Mouse (Mus musculus): Measurements from ENCODE around the gene Grwd1. TPM values are rescaled to one million over a fixed set of nuclear protein-coding genes. Genes with fewer than 3 reads are reported as not detected.
"Not testable (repeated sequence)": the region's sequence is repeated elsewhere in the genome, so short reads cannot be mapped to it uniquely, and the experiment has no call there.

The Grwd1 gene
- total RNA-seq (2015; ENCODE audit: low replicate concordance) (2.5 and 2.9 TPM in 2 replicates), total RNA-seq (2017; ENCODE audit: low replicate concordance) (0.23 and 4.0 TPM in 2 replicates)

- ATAC-seq (replicated peaks; ENCODE audit: low FRiP score, poor library complexity, severe bottlenecking): peak; percentile 52
These were observed at the start of gene Grwd1 for GRCm38 (mm10) chr7:45830427-45831127. Grwd1 (minus strand) TSS chr7:45830944.

- ATAC-seq (replicated peaks; ENCODE audit: low FRiP score, poor library complexity, severe bottlenecking): no peak
These were observed 49.8 kb upstream of the Grwd1 start for GRCm38 (mm10) chr7:45880531-45880930.

- not testable (repeated sequence) for ATAC-seq (replicated peaks; ENCODE audit: low FRiP score, poor library complexity, severe bottlenecking)
These were observed 47.5 kb upstream of the Grwd1 start, which contains the start of gene Grin2d for GRCm38 (mm10) chr7:45878278-45878677. Grin2d (minus strand) TSS chr7:45878378.

DNA sequence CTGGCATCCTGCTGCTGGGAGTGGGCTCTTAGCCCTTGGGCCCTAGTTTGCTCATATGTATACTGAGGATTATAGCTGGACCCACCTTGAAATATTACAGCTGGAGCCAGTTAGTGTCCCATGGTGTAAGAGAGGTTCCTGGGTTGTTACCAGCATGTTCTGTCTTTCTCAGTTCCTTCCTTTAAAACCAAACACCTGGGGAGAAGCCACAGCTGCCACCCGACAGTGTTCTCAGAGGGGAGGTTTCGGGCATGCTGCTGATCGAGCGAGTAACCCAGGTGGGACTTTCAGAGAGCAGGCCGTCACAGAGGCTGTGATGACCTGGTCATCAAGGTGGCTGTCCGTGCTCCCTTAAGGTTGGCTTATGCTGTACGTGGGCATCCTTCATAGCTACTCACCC is 46.2 kb upstream of the Grwd1 start:
- ATAC-seq (replicated peaks; ENCODE audit: low FRiP score, poor library complexity, severe bottlenecking): no peak

DNA sequence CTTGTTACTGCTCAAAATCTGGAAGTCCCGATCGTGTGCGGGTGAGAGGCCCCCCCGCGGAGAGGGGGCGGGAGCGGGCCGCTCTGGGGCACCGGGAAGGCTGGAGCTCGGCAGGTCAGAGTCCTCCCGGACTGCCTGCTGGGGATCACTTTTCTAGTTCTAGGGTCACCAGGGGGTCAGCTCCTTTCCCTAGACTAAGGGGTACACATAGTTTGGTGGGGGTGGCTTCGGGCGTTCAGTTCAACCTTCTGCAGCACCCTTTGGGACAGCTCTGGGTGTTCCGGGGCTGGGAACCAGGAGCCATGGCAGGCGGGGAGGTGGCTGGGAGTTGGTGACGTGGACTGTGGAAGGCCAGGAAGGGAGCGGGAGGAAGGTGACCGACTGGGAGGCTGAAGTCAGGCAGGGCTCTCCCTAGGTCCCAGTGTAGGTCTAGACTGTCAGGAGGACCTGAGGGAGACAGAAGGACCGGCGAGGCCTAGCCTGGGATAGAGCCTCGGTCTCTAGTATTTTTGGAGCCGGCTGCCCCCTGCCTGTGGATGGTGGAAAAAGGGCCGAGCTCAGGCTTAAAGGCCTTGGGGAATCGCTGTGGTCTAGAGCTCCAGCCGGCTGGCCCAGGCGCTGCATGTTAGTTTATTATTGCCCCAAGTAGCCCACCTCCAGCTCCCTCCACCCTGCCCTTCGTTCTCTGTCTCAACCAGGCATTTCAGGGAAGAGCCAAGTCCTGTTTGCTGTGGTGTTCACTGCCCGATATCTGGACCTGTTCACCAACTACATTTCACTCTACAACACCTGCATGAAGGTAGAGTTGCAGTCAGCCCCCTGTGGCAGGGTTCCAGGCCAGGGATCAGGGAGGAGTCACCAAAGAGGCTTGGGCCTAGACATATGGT is 42.6 kb upstream of the Grwd1 start:
- ATAC-seq (replicated peaks; ENCODE audit: low FRiP score, poor library complexity, severe bottlenecking): peak; percentile 71

GRCm38 (mm10) chr7:45872624-45873023 is 41.9 kb upstream of the Grwd1 start, which contains the start of gene Kdelr1:
Kdelr1 (plus strand) TSS chr7:45872772.
- peak; percentile 84 for ATAC-seq (replicated peaks; ENCODE audit: low FRiP score, poor library complexity, severe bottlenecking)

DNA sequence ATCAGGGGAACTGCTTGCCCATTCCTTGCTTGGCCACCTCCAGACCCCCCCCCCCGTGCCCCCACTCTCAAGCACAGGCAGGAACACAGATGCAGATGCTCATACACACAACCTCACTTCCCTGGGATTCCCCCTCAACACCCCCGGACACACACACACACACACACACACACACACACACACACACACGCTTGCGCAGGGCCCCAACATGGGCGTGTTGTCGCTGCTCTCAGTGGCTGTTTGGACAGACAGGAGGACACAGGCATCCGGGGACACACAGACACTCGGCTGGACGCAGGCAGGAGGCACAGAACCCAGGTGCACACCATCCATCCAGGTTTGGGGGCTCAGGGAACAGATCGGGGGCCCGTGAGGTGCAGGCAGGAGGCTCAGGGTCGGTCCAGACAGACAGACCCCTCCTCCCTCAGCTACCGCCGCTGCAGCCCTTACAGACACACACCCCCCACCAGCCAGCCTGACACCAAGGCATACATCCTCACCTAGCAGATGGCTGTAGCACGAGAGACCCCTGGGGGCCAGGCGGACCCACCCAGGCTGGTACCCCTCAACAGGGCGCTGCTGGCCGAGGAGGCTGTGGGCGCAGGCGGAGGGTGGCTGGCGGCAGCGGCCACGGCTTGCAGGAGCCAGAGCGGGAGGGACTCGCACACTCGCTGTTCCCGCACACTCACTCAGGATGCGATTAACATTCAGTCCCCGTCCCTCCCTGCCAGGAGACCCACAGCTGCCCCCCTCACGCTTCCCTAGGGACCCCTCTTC is 39.7 kb upstream of the Grwd1 start:
- no peak for ATAC-seq (replicated peaks; ENCODE audit: low FRiP score, poor library complexity, severe bottlenecking)

DNA sequence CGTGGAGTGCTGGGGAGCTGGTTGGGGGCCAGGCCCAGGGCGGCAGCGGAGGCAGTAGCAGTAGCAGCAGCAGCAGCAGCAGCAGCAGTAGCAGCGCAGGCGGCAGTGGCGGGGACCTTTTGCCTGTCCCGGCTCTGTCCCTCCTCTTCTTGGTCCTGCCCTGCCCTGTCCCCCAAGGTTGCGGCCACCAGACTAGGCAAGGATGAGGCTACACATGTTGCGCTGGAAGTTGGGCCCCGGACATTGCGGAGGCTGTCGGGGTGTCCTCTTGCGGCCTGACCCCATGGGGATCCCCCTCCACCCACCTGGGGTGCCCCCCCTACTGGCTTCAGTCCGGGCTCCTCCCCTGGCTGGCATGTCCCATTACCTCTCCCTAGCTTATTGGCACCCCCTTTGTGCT is 39.0 kb upstream of the Grwd1 start:
- ATAC-seq (replicated peaks; ENCODE audit: low FRiP score, poor library complexity, severe bottlenecking): no peak

DNA sequence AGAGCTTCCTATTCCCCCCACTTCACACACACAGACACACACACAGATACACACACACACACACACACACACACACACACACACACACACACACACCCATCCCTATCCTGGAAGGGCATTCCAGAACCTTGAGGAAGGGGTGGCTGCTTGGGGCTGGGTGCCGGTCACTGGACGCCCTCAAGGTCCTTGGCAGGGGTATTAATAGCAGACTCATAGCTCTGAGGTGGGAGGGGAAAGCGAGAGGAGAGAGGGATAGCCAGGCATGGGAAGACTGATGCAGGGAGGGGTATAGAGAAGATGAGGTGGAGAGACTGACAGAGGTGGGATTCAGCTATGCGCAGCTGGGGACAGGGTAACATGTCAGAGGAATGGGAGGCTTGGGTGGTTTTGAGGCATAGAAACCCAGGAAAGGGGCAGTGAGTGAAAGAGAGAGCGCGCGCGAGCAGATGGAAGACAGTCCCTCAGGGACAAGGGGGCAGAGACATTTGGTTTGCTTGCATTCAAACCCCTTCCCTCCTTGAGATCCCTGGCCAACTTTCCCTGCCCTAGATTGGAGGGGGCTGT is 38.4 kb upstream of the Grwd1 start:
- no peak for ATAC-seq (replicated peaks; ENCODE audit: low FRiP score, poor library complexity, severe bottlenecking)

DNA sequence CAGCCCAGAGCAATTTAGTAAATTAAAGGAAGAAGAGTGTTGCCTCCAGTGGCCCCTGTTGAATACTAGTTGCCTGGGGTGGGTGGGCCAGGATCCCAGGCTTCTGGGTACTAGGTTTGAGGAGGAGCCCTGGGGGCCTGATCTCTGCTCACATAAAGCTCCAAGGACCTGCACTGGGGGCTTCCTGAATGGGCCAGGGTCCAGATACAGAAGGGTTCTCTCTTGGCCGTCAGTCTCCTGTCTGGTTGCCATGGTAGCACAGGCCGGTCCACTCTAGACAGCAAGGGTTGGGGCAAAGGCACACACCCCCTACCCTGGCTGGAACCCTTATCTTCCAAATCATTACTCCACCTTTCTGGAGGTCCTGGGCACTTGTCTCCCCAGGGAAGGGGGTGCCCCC is 37.1 kb upstream of the Grwd1 start:
- ATAC-seq (replicated peaks; ENCODE audit: low FRiP score, poor library complexity, severe bottlenecking): no peak

GRCm38 (mm10) chr7:45865925-45866910 is 35.5 kb upstream of the Grwd1 start:
- no peak for ATAC-seq (replicated peaks; ENCODE audit: low FRiP score, poor library complexity, severe bottlenecking)

GRCm38 (mm10) chr7:45864435-45864834 is 33.7 kb upstream of the Grwd1 start:
- no peak for ATAC-seq (replicated peaks; ENCODE audit: low FRiP score, poor library complexity, severe bottlenecking)

DNA sequence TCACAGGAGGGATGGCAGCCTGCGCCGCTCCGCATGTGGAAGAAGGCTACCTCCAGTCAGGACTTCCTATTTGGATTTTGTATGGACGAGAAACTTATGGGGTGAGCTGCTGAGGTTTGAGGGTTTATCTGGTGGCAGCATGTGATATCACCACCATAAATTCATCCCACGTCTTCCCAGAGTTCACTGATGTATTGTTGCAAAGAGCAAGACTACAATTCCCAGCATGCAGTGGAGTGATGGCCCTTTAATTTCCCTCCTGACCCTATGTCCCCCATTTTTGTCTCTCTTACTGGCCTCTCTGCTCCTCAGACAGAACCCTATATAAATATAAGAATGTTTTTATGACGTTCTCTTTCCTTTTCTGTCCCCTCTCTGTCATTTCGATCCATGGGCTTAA is 32.1 kb upstream of the Grwd1 start:
- no peak for ATAC-seq (replicated peaks; ENCODE audit: low FRiP score, poor library complexity, severe bottlenecking)

- no peak for ATAC-seq (replicated peaks; ENCODE audit: low FRiP score, poor library complexity, severe bottlenecking)
These were observed 28.3 kb upstream of the Grwd1 start for GRCm38 (mm10) chr7:45859008-45859407.

GRCm38 (mm10) chr7:45856950-45857901 is 26.5 kb upstream of the Grwd1 start:
- no peak for ATAC-seq (replicated peaks; ENCODE audit: low FRiP score, poor library complexity, severe bottlenecking)

DNA sequence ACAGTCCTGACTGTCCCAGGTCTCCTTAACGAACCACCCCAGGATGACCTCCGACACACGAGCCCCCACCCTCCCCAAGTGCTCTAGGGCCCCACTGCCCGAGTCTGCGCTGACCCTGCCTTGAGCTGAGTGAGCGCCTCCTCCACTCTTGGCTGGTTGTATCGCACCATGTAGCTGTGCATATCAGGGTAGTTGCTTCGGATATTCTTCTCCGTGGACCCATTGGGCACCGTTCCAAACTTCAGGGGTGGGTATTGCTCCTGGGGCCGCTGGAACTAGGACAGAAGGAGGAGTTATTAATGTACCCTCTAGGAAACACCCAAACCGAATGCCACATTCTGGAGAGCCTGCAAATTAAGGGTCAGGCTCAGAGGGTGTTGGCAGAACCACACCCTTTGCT is 22.3 kb upstream of the Grwd1 start:
- ATAC-seq (replicated peaks; ENCODE audit: low FRiP score, poor library complexity, severe bottlenecking): no peak

DNA sequence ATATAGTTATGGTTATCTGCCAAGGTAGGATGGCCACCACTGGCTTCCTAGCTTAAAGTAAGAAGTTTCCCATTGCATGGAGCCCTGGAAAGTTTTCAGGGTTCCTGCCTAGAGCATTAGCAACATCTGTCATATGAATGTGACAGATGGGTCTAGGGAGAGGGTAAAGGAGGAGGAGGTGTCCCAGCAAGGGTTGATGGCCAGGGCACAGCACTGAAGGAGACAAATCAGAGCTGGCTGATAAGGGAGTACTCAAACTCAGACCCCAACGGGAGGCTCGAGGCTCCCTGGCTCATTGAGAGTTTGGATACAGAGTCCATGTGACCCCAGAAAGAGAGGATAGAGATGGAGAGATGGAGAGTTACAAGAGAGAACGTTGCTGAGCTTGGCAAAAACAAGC is 19.9 kb upstream of the Grwd1 start:
- no peak for ATAC-seq (replicated peaks; ENCODE audit: low FRiP score, poor library complexity, severe bottlenecking)

Measured in erythroid progenitor cell, adult 5-6 weeks (primary cell).